Mouse (Mus musculus): ENCODE measurements around the gene Olfr1411. TPM values are rescaled to one million over a fixed set of nuclear protein-coding genes. Genes with fewer than 3 reads are reported as not detected.

Olfr1411 gene
- polyA plus RNA-seq, 1 experiment from 2014 or later = not detected

DNA sequence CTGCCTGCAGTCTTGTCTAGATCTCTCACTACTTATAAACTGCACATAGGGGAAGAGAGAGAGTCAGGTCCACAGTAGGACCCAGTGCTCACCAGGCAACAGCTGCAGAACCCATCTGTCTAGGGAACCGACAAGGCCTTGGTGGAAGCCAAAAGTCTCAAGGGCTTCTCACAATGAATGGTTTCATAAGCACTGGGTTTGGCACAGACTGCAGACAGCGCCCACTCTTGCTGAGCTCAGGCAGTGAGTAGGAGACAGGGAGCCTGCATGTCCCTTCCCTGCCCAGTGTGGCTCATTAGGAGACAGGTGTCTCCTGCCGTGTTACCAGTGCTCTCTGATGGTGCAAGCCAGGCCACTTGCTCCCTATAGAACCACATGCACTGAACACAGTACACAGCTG lies 44.0 kb downstream of the Olfr1411 start:
- POLR2A ChIA-PET = no interaction called here
- H3K27me3 ChIP-seq = no peaks in the 10 kb centered on the region
- TF ChIP-seq CTCF (IDR thresholded peaks at IDR 0.05) = no peak
- no peak for DNase-seq (ENCODE audit: low read depth, low spot score)
- in situ Hi-C loops (cut with MboI; ENCODE audit: low pct_unique_long_range_greater_than_20kb) = no loop called here
- CTCF ChIA-PET = interaction anchor here (0.9 kb wide), 1 partner anchor 9 kb away, joined by 3 read pairs; no protein-coding TSS in a partner anchor
- no peak for ATAC-seq

DNA sequence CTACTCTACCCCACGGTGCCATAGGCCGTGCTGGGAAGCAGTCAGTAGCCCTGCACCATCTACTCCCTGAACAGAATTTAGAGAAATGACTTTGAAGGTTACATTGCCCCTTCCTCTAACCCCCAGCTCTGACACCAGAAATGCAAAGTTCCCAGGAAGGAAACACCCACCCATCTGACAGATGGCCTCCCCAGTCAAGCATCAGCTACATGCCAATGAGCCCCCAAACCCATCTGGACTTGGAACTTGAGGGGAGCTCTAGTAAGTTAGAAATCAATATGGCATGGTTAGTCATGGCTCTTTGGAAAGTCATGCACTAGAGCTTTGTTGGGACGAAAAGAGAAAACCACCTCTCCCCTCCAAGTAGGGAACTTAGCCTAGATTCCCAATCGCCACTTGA lies 44.5 kb downstream of the Olfr1411 start:
- H3K27me3 ChIP-seq = no peaks in the 10 kb centered on the region
- CTCF ChIA-PET = interaction anchor here (0.9 kb wide), 1 partner anchor 9 kb away, joined by 3 read pairs; no protein-coding TSS in a partner anchor
- no peak for TF ChIP-seq CTCF (IDR thresholded peaks at IDR 0.05)
- DNase-seq (ENCODE audit: low read depth, low spot score) (no peak), ATAC-seq (no peak)
- in situ Hi-C loops (cut with MboI; ENCODE audit: low pct_unique_long_range_greater_than_20kb) = no loop called here
- POLR2A ChIA-PET = no interaction called here

DNA sequence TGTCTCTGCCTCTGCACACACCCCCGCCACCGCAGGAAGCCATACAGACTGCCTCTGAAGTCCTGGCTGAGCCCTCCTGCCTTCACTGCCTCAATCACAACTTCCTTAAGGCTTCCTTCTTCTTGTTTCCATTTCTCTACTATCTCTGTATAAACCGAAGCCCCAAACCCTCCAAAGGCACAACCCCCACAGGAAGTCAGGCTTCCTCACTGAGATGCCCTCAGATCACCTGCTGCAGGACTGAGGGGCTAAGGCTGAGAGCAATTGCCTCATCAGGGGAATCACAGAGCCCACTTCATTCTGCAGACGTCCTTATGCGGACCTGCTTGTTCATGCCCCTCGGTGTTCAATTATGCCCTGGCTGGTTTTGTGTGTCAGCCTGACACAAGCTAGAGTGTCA lies 46.2 kb downstream of the Olfr1411 start:
- ATAC-seq = no peak
- in situ Hi-C loops (cut with MboI; ENCODE audit: low pct_unique_long_range_greater_than_20kb) = no loop called here
- DNase-seq (ENCODE audit: low read depth, low spot score) = no peak
- no peaks in the 10 kb centered on the region for H3K27me3 ChIP-seq
- no peak for TF ChIP-seq CTCF (IDR thresholded peaks at IDR 0.05)
- ChIA-PET POLR2A (no interaction called here), CTCF (no interaction called here)

DNA sequence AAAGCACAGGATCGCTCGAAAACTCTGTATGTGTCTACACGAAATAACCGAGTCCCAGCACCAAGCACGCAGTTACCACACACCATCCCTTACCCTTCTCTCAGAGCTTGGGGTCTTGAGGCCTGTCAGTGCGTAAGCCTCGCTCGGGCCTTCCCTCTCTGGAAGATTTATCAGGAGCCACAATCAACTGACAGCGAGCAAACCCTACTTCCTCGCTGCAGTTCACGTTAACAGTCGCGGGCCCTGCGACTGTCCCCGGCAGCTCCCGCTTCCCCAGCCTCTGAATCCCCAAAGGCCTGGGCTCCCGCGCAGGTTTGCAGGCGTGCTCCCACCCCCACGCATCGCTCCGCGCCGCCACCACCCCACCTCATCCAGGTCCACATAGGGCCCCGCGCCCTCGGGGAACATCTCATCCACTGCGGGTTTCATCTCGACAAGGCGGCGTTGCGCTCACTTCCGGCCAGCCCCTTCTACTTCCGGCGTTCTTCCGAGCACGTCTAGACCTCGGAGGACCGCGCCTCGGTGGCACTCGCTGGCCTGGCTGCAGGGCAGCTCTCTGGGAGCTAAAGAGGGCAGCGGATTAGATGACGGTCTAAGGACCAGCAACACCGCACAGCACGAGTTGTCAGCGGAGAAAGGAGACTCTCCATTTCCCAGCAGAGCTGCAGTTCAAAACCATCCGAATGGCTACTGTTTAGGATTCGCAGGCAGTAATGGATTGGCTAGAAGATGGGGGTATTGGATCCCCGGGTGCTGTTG lies 47.5 kb downstream of the Olfr1411 start, which contains the start of gene Cops9:
Gene Cops9 (minus strand): TSS at position 472 of the 759 bp plus-strand sequence.
- DNase-seq (ENCODE audit: low read depth, low spot score) = peak; percentile 56
- peak; percentile 70 for ATAC-seq
- ChIA-PET CTCF (interaction anchor here (1.1 to 1.5 kb wide), 2 partner anchors 13 to 27 kb away, joined by 3 to 4 read pairs; no protein-coding TSS in a partner anchor), POLR2A (interaction anchor here (0.8 to 1.4 kb wide), 2 partner anchors 202 to 265 kb away, joined by 3 read pairs; partner anchors contain the start of gene Dusp28)
- no peaks in the 10 kb centered on the region for H3K27me3 ChIP-seq
- TF ChIP-seq CTCF (IDR thresholded peaks at IDR 0.05) = no peak
- in situ Hi-C loops (cut with MboI; ENCODE audit: low pct_unique_long_range_greater_than_20kb) = no loop called here

DNA sequence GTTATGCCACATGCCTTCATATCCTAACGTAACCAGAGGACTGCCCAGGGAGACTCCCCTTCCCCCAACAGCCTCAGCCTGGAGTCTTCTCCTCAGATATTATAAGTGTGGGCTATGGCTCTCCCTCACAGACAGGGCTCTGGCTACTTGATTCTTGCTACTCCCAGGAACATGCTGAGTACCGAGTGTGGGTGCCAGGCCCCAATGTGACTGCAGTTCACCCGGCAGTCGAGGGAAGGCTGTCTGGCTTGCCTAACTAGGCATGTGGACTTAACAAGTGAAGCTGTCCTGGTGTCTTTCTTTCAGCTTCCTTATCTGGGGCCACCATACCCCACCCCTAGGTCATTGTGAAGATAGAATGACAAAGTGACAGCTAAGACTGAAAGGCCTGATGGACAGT lies 49.5 kb downstream of the Olfr1411 start:
- no peak for TF ChIP-seq CTCF (IDR thresholded peaks at IDR 0.05)
- no peaks in the 10 kb centered on the region for H3K27me3 ChIP-seq
- in situ Hi-C loops (cut with MboI; ENCODE audit: low pct_unique_long_range_greater_than_20kb) = no loop called here
- DNase-seq (ENCODE audit: low read depth, low spot score) = no peak
- ChIA-PET POLR2A (no interaction called here), CTCF (interaction anchor here (1.5 kb wide), 1 partner anchor 29 kb away, joined by 3 read pairs; no protein-coding TSS in a partner anchor)
- no peak for ATAC-seq

DNA sequence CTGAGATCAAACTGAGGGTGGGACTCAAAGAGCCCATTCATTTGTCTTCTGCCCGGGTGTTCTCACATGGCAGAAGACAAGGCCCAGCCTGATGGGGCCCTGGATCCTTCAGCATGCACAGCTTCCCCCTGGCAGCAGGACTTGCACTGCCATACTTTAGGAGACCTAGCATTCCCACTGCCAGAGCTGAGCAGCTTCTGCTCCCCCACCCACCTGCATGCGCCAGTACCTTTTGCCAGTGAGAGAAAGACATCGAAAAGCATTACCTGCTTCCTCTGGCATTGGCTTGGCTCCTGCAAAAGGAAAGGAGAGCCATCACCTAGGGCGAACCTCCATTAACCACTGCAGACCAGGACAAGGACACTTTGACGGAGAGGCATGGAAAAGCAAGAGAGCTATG lies 50.7 kb downstream of the Olfr1411 start:
- ATAC-seq (no peak), DNase-seq (ENCODE audit: low read depth, low spot score) (no peak)
- POLR2A ChIA-PET = no interaction called here
- in situ Hi-C loops (cut with MboI; ENCODE audit: low pct_unique_long_range_greater_than_20kb) = no loop called here
- CTCF ChIA-PET = interaction anchor here (1.5 kb wide), 1 partner anchor 30 kb away, joined by 3 read pairs; no protein-coding TSS in a partner anchor
- TF ChIP-seq CTCF (IDR thresholded peaks at IDR 0.05) = no peak
- H3K27me3 ChIP-seq = no peaks in the 10 kb centered on the region

DNA sequence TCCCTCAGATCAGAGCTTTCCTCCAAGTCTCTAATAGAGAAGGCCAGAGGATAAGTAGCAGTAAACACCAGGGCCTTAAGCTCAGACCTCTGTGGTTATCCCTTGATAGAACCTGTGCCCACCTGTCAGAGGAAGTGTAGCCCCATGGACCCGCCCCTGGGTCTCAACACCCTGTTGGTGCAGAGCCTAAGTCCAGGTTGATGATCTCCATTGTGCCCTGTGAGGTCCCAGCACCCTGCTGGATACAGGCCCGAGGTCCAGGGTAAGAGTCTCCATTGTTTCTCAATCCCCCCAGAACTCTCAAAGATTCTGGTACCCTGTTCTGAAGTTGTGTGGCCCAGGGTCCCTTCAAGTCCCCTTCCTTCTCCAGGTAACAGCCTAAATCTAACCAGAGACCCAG lies 51.9 kb downstream of the Olfr1411 start:
- POLR2A ChIA-PET = interaction anchor here (0.6 kb wide), 1 partner anchor 163 kb away, joined by 3 read pairs; no protein-coding TSS in a partner anchor
- in situ Hi-C loops (cut with MboI; ENCODE audit: low pct_unique_long_range_greater_than_20kb) = no loop called here

DNA sequence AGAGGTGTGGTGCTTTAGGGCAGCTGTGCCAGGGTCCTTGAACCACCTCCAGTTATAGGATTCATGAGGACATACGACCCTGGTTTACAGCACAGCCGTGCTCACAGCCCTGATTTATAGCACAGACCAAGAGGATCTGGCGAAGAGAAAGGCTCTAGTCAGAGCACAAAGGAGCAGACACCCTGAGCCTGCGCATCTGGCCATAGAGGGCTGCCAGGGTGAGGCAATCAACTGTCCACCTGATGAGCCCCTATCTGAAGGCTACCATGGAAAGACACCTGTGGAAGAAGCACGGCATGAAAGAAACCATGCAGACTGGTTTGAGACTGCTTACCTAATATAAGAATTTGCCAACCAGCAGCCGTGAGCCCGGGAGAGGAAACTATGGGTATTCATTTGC lies 52.4 kb downstream of the Olfr1411 start:
- in situ Hi-C loops (cut with MboI; ENCODE audit: low pct_unique_long_range_greater_than_20kb) = no loop called here
- no peak for TF ChIP-seq CTCF (IDR thresholded peaks at IDR 0.05)
- DNase-seq (ENCODE audit: low read depth, low spot score) = no peak

More for the DNA sequence above, 51.9 kb downstream of the Olfr1411 start:
- no peak for TF ChIP-seq CTCF (IDR thresholded peaks at IDR 0.05)
- no peak for ATAC-seq
- DNase-seq (ENCODE audit: low read depth, low spot score) = no peak
- CTCF ChIA-PET = no interaction called here
- no peaks in the 10 kb centered on the region for H3K27me3 ChIP-seq

DNA sequence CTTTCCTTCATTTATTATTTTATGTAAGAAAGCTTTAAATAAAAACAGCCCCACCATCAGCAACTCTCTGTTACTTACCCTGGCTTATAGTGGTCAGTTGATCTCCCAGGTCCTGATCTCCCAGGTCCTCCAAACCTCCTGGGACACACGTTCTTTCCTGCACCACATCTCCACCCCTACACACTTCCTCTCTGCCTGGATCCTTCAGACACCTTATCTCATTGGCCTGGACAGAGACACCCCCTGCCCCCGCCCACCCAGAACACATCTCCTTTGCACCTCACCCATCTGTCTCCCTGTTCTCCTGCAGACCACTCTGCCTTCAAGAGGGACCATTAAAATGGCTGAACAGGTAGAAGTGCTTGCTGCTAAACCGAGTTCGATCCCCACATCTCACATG lies 52.8 kb downstream of the Olfr1411 start:
- ChIA-PET CTCF (interaction anchor here (0.7 to 2.7 kb wide), 6 partner anchors 9 to 195 kb away, joined by 3 to 16 read pairs (median 4); no protein-coding TSS in a partner anchor), POLR2A (no interaction called here)
- TF ChIP-seq CTCF (IDR thresholded peaks at IDR 0.05) = no peak
- ATAC-seq (no peak), DNase-seq (ENCODE audit: low read depth, low spot score) (no peak)
- H3K27me3 ChIP-seq = no peaks in the 10 kb centered on the region
- in situ Hi-C loops (cut with MboI; ENCODE audit: low pct_unique_long_range_greater_than_20kb) = no loop called here

More for the DNA sequence above, 52.4 kb downstream of the Olfr1411 start:
- ChIA-PET POLR2A (interaction anchor here (0.6 kb wide), 1 partner anchor 163 kb away, joined by 3 read pairs; no protein-coding TSS in a partner anchor), CTCF (no interaction called here)
- no peaks in the 10 kb centered on the region for H3K27me3 ChIP-seq
- ATAC-seq = no peak

Other genes with a start within 250 kb of the Olfr1411 start
- gene Ndufa10, start 120.6 kb upstream of the Olfr1411 start, polyA plus RNA-seq (2021) = 237 TPM
- not detected for gene Olfr1416, start 109.3 kb upstream of the Olfr1411 start, polyA plus RNA-seq (2021)
- not detected for gene Olfr1415, start 98.3 kb upstream of the Olfr1411 start, polyA plus RNA-seq (2021)
- not detected for gene Olfr1414, start 75.8 kb upstream of the Olfr1411 start, polyA plus RNA-seq (2021)
- not detected for gene Olfr1413, start 23.1 kb upstream of the Olfr1411 start, polyA plus RNA-seq (2021)
- not detected for gene Olfr1412, start 8.6 kb upstream of the Olfr1411 start, polyA plus RNA-seq (2021)
- gene Olfr1410, start 11.4 kb downstream of the Olfr1411 start, polyA plus RNA-seq (2021) = not detected
- gene Olfr12, start 23.4 kb downstream of the Olfr1411 start, polyA plus RNA-seq (2021) = not detected
- gene Cops9, start 47.6 kb downstream of the Olfr1411 start, polyA plus RNA-seq (2021) = 240 TPM
- 0.08 TPM for gene Otos, start 54.4 kb downstream of the Olfr1411 start, polyA plus RNA-seq (2021)
- 131 TPM for gene Gpc1, start 237.2 kb downstream of the Olfr1411 start, polyA plus RNA-seq (2021)